Mouse (Mus musculus): ENCODE results near the gene Flywch1.

DNA sequence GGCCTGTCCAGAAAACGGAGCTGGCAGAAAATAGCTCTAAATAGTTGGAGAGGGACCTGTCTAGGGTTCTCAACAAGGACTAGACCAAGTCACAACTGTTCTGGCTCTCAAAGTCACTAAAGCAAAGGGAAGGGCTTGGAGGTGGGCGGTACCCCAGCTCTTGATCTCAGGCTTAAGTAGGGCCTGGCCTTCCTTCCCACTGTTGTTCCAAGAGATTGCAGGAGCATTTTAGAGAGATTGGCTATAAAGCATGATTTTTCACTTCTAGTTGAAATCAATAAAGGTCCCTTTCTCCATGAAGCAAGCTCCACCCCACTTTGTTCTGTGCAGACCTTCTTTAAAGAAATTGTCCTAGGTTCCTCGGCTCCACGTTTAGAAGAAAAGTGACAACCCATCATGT, 45.9 kb downstream of the Flywch1 start:
- TF ChIP-seq POLR2A (IDR thresholded peaks at IDR 0.05; ENCODE audit: borderline replicate concordance, low read depth, low read length) (no peak), CTCF (IDR thresholded peaks at IDR 0.05; ENCODE audit: low read depth, low read length) (no peak)

Data from bone marrow macrophage, adult 2 months (primary cell).